Mouse (Mus musculus): ENCODE measurements around the gene BC037034.

DNA sequence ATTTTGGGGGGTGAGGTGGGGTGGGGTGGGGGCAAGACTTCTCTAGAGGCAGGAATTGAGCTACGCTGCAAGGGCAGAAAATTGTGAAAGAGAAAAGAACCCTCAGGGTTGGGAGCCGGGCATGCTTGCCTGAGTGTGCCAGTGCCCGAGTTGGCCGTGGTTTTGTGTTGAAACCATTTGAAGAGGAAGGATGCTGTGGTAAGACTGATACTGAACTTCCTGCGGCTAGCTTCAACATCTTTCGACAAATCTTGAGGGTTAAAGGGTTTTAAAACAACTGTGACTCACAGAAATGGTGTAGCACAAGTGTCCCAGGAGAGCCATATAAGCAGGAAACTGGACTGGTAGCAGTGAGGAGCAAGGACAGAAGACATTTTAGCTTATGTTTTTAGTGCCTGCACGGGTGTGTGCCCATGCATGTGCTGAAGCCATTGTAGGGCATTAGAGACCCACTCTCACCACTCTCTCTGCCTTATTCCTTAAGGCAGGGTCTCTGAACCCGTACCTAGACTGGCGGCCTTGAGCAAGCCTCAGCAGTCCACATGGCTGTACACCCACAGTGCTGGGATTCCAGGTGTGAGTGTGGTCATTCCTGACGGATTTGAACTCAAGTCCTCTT, 6.8 kb downstream of the BC037034 start:
- TF ChIP-seq CTCF (IDR thresholded peaks at IDR 0.05; ENCODE audit: insufficient read depth, low read depth, low read length) (no peak), POLR2A (IDR thresholded peaks at IDR 0.05; ENCODE audit: insufficient read depth, low read depth, low read length) (no peak)

Data from olfactory bulb, adult 2 months (tissue).